Mouse (Mus musculus): ENCODE results near the gene Ywhag.

DNA sequence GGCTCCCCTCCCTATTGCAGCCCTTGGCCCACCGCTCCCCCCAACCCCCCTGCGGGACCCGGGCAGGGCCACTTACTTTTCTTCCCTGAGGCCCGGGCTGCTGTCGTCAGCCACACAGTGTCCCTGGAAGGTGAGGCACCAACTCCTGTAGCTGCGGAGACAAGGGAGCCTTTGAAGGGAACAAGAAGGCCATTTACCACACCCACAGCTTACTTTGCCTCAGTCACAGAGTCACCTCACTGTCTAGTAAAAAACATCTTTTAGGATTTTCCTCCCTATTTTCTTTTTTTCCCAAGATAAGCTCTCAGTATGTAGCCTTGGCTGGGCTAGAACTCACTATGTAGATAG, 28.8 kb upstream of the Ywhag start:
- no peak for TF ChIP-seq EP300 (IDR thresholded peaks at IDR 0.05; ENCODE audit: low read depth)
- TF ChIP-seq CTCF (IDR thresholded peaks at IDR 0.05; ENCODE audit: low read depth), result no peak
